ENCODE assay signal across 16 mouse cellular contexts in the genomic region with DNA sequence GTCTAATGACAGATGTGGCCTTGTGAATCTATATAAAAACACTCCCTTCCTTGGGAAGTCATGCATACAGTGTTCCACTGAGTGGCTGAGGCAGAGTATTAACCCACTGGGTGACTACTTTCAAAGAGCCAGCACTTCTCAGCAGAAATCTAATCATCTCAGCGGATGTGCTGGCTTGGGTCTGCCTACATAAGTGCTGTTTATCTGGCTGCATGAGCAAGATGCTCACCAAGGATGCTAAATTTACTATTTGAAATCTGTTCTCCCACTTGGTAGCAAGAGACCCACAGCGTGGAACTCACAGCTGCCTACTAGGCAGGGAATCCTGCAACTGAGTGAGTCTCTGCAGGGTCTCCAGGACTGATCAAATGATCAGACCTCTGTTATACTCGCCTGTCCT.
A peak's percentile ranks its signal among the peaks of the same experiment; 100 is the strongest.
DNase-seq lines count a peak whose midpoint lies in the region; ATAC-seq lines count a peak whose summit lies in the region.
"Had no signal": no experiment of that assay in that cellular context is flagged by ENCODE, and none has a peak within 500 bp of the region (broad histone marks: within the 10 kb centered on the region; RNA-seq: fewer than 3 reads in every experiment).

No protein-coding gene starts in this region.

- H3K9me3 ChIP-seq in hindbrain, embryonic 16.5 days (ENCODE audit: control insufficient read depth, low read length): no peaks in the 10 kb centered on the region
- H3K9me3 ChIP-seq in hindbrain, embryonic 11.5 days (ENCODE audit: control insufficient read depth, low read length): no peaks in the 10 kb centered on the region
- H3K9me3 ChIP-seq in midbrain, embryonic 15.5 days: no peaks in the 10 kb centered on the region
- no peaks in the 10 kb centered on the region for H3K9me3 ChIP-seq in midbrain, embryonic 14.5 days (ENCODE audit: control insufficient read depth, low read length)
- H3K9me3 ChIP-seq: heart, embryonic 10.5 days; limb, embryonic 13.5 days; megakaryocyte, embryonic 14.5 days had no signal

- H3K27ac ChIP-seq in hindbrain, embryonic 16.5 days (ENCODE audit: low read depth, low read length): no peak overlapping the region
- H3K27ac ChIP-seq in hindbrain, embryonic 11.5 days (ENCODE audit: low read depth, low read length): no peak overlapping the region
- no peak overlapping the region for H3K27ac ChIP-seq in midbrain, embryonic 15.5 days
- no peak overlapping the region for H3K27ac ChIP-seq in midbrain, embryonic 14.5 days (replicated peaks; ENCODE audit: low read depth, low read length)
- H3K27ac ChIP-seq: heart, embryonic 10.5 days; limb, embryonic 13.5 days had no signal

- 69% methylated on average over 3 of the region's 3 CpGs for WGBS in hindbrain, embryonic 16.5 days
- 77% methylated on average over 3 of the region's 3 CpGs for WGBS in hindbrain, embryonic 11.5 days
- WGBS in midbrain, embryonic 15.5 days: 66% methylated on average over 3 of the region's 3 CpGs
- 69% methylated on average over 3 of the region's 3 CpGs for WGBS in midbrain, embryonic 14.5 days

- DNase-seq in hindbrain, embryonic 11.5 days (ENCODE audit: low spot score): no peak
- no peak for DNase-seq in midbrain, embryonic 14.5 days
- DNase-seq in layer of hippocampus, postnatal 36 days: peak; percentile 14 to 18
- DNase-seq in telencephalon, adult 2 months (ENCODE audit: low read depth, low spot score): peak; percentile 59
- DNase-seq in ovary, adult 18-20 months (ENCODE audit: low spot score): no peak
- DNase-seq: cerebellum, adult 8-10 months; gastrocnemius, postnatal 10 days; kidney, postnatal 25 days; lung, adult 2 months; thymus, postnatal 14 days had no signal

- H3K36me3 ChIP-seq in hindbrain, embryonic 16.5 days (ENCODE audit: control insufficient read depth, insufficient read depth, low read length): no peaks in the 10 kb centered on the region
- no peaks in the 10 kb centered on the region for H3K36me3 ChIP-seq in hindbrain, embryonic 11.5 days (ENCODE audit: control insufficient read depth, insufficient read depth, low read length)
- no peaks in the 10 kb centered on the region for H3K36me3 ChIP-seq in midbrain, embryonic 15.5 days (replicated peaks)
- no peaks in the 10 kb centered on the region for H3K36me3 ChIP-seq in midbrain, embryonic 14.5 days (ENCODE audit: control insufficient read depth, insufficient read depth, low read length)
- H3K36me3 ChIP-seq: heart, embryonic 10.5 days; limb, embryonic 13.5 days had no signal

- H3K9ac ChIP-seq in hindbrain, embryonic 16.5 days (ENCODE audit: low read depth, low read length): no peak overlapping the region
- H3K9ac ChIP-seq in hindbrain, embryonic 11.5 days (ENCODE audit: low read depth, low read length): no peak overlapping the region
- no peak overlapping the region for H3K9ac ChIP-seq in midbrain, embryonic 15.5 days
- no peak overlapping the region for H3K9ac ChIP-seq in midbrain, embryonic 14.5 days (replicated peaks; ENCODE audit: low read length)
- H3K9ac ChIP-seq: limb, embryonic 13.5 days had no signal

- H3K4me2 ChIP-seq in hindbrain, embryonic 16.5 days (ENCODE audit: low read length): no peak overlapping the region
- H3K4me2 ChIP-seq in hindbrain, embryonic 11.5 days (replicated peaks; ENCODE audit: low read depth, low read length): no peak overlapping the region
- H3K4me2 ChIP-seq in midbrain, embryonic 15.5 days: no peak overlapping the region
- no peak overlapping the region for H3K4me2 ChIP-seq in midbrain, embryonic 14.5 days (ENCODE audit: low read length)
- H3K4me2 ChIP-seq: limb, embryonic 13.5 days had no signal

- no peak overlapping the region for H3K4me3 ChIP-seq in hindbrain, embryonic 16.5 days (ENCODE audit: low read length)
- no peak overlapping the region for H3K4me3 ChIP-seq in hindbrain, embryonic 11.5 days (ENCODE audit: low read depth, low read length)
- H3K4me3 ChIP-seq in midbrain, embryonic 15.5 days: no peak overlapping the region
- H3K4me3 ChIP-seq in midbrain, embryonic 14.5 days (replicated peaks; ENCODE audit: low read depth, low read length): no peak overlapping the region
- H3K4me3 ChIP-seq: erythroblast, embryonic 14.5 days; heart, embryonic 10.5 days; limb, embryonic 13.5 days; megakaryocyte, embryonic 14.5 days had no signal

- peak; percentile 72 for ATAC-seq in hindbrain, embryonic 16.5 days
- no peak for ATAC-seq in hindbrain, embryonic 11.5 days (ENCODE audit: low FRiP score)
- 0 out of 2 replicates have a peak, but pooled peaks have one; percentile 51 for ATAC-seq in midbrain, embryonic 15.5 days (replicated peaks)
- no peak for ATAC-seq in midbrain, embryonic 14.5 days (ENCODE audit: low FRiP score, low TSS enrichment)

- no peaks in the 10 kb centered on the region; the same call in 1 of the 2 replicates for H3K4me1 ChIP-seq in hindbrain, embryonic 16.5 days (ENCODE audit: control insufficient read depth, insufficient read depth, low read depth, low read length)
- H3K4me1 ChIP-seq in hindbrain, embryonic 11.5 days (replicated peaks; ENCODE audit: control insufficient read depth, insufficient read depth, low read length): no peaks in the 10 kb centered on the region
- H3K4me1 ChIP-seq in midbrain, embryonic 15.5 days: no peaks in the 10 kb centered on the region
- H3K4me1 ChIP-seq in midbrain, embryonic 14.5 days (ENCODE audit: control insufficient read depth, insufficient read depth, low read length): no peaks in the 10 kb centered on the region
- H3K4me1 ChIP-seq: heart, embryonic 10.5 days; limb, embryonic 13.5 days; megakaryocyte, embryonic 14.5 days had no signal

- H3K27me3 ChIP-seq in hindbrain, embryonic 16.5 days (replicated peaks; ENCODE audit: control insufficient read depth, insufficient read depth, low read length): no peaks in the 10 kb centered on the region
- no peaks in the 10 kb centered on the region for H3K27me3 ChIP-seq in hindbrain, embryonic 11.5 days (ENCODE audit: control insufficient read depth, insufficient read depth, low read length)
- H3K27me3 ChIP-seq in midbrain, embryonic 15.5 days (replicated peaks): no peaks in the 10 kb centered on the region
- H3K27me3 ChIP-seq in midbrain, embryonic 14.5 days (ENCODE audit: control insufficient read depth, insufficient read depth, low read length): no peaks in the 10 kb centered on the region
- H3K27me3 ChIP-seq: limb, embryonic 13.5 days; megakaryocyte, embryonic 14.5 days had no signal

Comparison
In these comparisons a context has a peak if more than half of its experiments do, and no peak if none do; other contexts are left out.
1. ATAC-seq: peak in hindbrain, embryonic 16.5 days (single experiment) and midbrain, embryonic 15.5 days (single experiment); none in hindbrain, embryonic 11.5 days (single experiment) and midbrain, embryonic 14.5 days (single experiment).
2. DNase-seq: peak in layer of hippocampus, postnatal 36 days (2 of 2) and telencephalon, adult 2 months (single experiment); none in hindbrain, embryonic 11.5 days (single experiment), midbrain, embryonic 14.5 days (single experiment) and ovary, adult 18-20 months (single experiment).